Mouse (Mus musculus) testis, adult 10 weeks (tissue): ENCODE results near the gene Bad. TPM values are rescaled to one million over a fixed set of nuclear protein-coding genes. Genes with fewer than 3 reads are reported as not detected.

Experiments used
- polyA plus RNA-seq: library from polyadenylated mRNA; stranded (reverse); fragments of 350-450 nt; fragmentation: Illumina TruSeq; extraction: RNeasy Lipid Tissue Mini Kit (QIAGEN cat#74804); gene quantifications from one replicate; pipeline ENCODE4 v1.2.3, GENCODE M21; 2014; ENCODE audit warnings: low read depth, low replicate concordance

The Bad gene
- polyA plus RNA-seq = 2.3 TPM

GRCm38 (mm10) chr19:6941372-6942248, at the start of gene Bad:
Gene Bad (plus strand): TSS chr19:6941861.

GRCm38 (mm10) chr19:6909507-6910289, 32.0 kb upstream of the Bad start, which contains the start of the genes Trmt112 and Prdx5:
Gene Trmt112 (plus strand): TSS chr19:6909698.
Gene Prdx5 (minus strand): TSS chr19:6910106.

GRCm38 (mm10) chr19:6921647-6922567, 19.8 kb upstream of the Bad start, which contains the start of gene Esrra:
Gene Esrra (minus strand): TSS chr19:6921813.

GRCm38 (mm10) chr19:6925307-6925573, 16.4 kb upstream of the Bad start, which contains the start of gene Catsperz:
Gene Catsperz (minus strand): TSS chr19:6925380.

GRCm38 (mm10) chr19:6934195-6934977, 7.3 kb upstream of the Bad start, which contains the start of gene Kcnk4:
Gene Kcnk4 (minus strand): TSS chr19:6934515.

GRCm38 (mm10) chr19:6942249-6942691, 609 bp downstream of the Bad start, which contains the start of gene Gpr137:
Gene Gpr137 (minus strand): TSS chr19:6942480.

GRCm38 (mm10) chr19:6974211-6975205, 32.8 kb downstream of the Bad start, which contains the start of gene Ppp1r14b:
Gene Ppp1r14b (plus strand): TSS chr19:6974968.

GRCm38 (mm10) chr19:6975537-6976521, 34.2 kb downstream of the Bad start, which contains the start of gene Plcb3:
Gene Plcb3 (minus strand): TSS chr19:6976470.

GRCm38 (mm10) chr19:6980381-6981093, 38.9 kb downstream of the Bad start, which contains the start of gene Fkbp2:
Gene Fkbp2 (minus strand): TSS chr19:6980501.

GRCm38 (mm10) chr19:6987061-6987903, 45.6 kb downstream of the Bad start, which contains the start of gene Vegfb:
Gene Vegfb (minus strand): TSS chr19:6987651.

GRCm38 (mm10) chr19:6992011-6992858, 50.6 kb downstream of the Bad start, which contains the start of gene Dnajc4:
Gene Dnajc4 (minus strand): TSS chr19:6992572.

GRCm38 (mm10) chr19:6996006-6996405, 54.3 kb downstream of the Bad start, which contains the start of the genes Nudt22 and Trpt1:
Gene Nudt22 (minus strand): TSS chr19:6996117.
Gene Trpt1 (plus strand): TSS chr19:6996131.

